Mouse (Mus musculus): Measurements from ENCODE around the gene Gga1. TPM values are rescaled to one million over a fixed set of nuclear protein-coding genes. Genes with fewer than 3 reads are reported as not detected.

The Gga1 gene
- polyA plus RNA-seq (2012; rRNA removed): 62.5 and 105 TPM in 2 replicates

- Histone ChIP-seq H3K4me3 (ENCODE audit: low read depth, low read length) (peak within 1 kb of the TSS; percentile 70), H3K27ac (ENCODE audit: insufficient read depth, low read depth, low read length) (peak within 1 kb of the TSS; percentile 96), H3K4me1 (ENCODE audit: control insufficient read depth, insufficient read depth, insufficient read length, low read length) (peaks cover 17% of the 10 kb centered on the region), H3K36me3 (ENCODE audit: control insufficient read depth, insufficient read depth, low read length) (peaks cover 13% of the 10 kb centered on the region), H3K27me3 (ENCODE audit: control insufficient read depth, insufficient read depth, low read length) (no peaks in the 10 kb centered on the region)
- TF ChIP-seq POLR2A (IDR thresholded peaks at IDR 0.05; ENCODE audit: low read depth, low read length): peak; percentile 74
- peak; percentile 12; the same call in 1 of the 2 replicates for TF ChIP-seq CTCF (IDR thresholded peaks at IDR 0.05; ENCODE audit: extremely low read depth, insufficient read length, insufficient replicate concordance, low read depth, low read length)
- WGBS: under 1% methylated on average over 82 of the region's 95 CpGs
Measured at GRCm38 (mm10) chr15:78876991-78877809, at the start of gene Gga1. Gene Gga1 (plus strand): TSS chr15:78877190.

GRCm38 (mm10) chr15:78828315-78828714, 48.7 kb upstream of the Gga1 start:
- Histone ChIP-seq H3K36me3 (ENCODE audit: control insufficient read depth, insufficient read depth, low read length) (no peaks in the 10 kb centered on the region), H3K27me3 (ENCODE audit: control insufficient read depth, insufficient read depth, low read length) (no peaks in the 10 kb centered on the region), H3K4me3 (ENCODE audit: low read depth, low read length) (no peak overlapping the region), H3K27ac (ENCODE audit: insufficient read depth, low read depth, low read length) (peak overlapping the region; percentile 23; the same call in 1 of the 2 replicates), H3K4me1 (ENCODE audit: control insufficient read depth, insufficient read depth, insufficient read length, low read length) (peaks cover 16% of the 10 kb centered on the region)
- TF ChIP-seq POLR2A (IDR thresholded peaks at IDR 0.05; ENCODE audit: low read depth, low read length): no peak
- TF ChIP-seq CTCF (IDR thresholded peaks at IDR 0.05; ENCODE audit: extremely low read depth, insufficient read length, insufficient replicate concordance, low read depth, low read length): no peak
- WGBS: 14% methylated on average over 5 of the region's 5 CpGs

GRCm38 (mm10) chr15:78829636-78830035, 47.4 kb upstream of the Gga1 start:
- Histone ChIP-seq H3K27ac (ENCODE audit: insufficient read depth, low read depth, low read length) (no peak overlapping the region), H3K36me3 (ENCODE audit: control insufficient read depth, insufficient read depth, low read length) (no peaks in the 10 kb centered on the region), H3K4me1 (ENCODE audit: control insufficient read depth, insufficient read depth, insufficient read length, low read length) (peaks cover 16% of the 10 kb centered on the region), H3K27me3 (ENCODE audit: control insufficient read depth, insufficient read depth, low read length) (no peaks in the 10 kb centered on the region), H3K4me3 (ENCODE audit: low read depth, low read length) (no peak overlapping the region)
- no peak for TF ChIP-seq POLR2A (IDR thresholded peaks at IDR 0.05; ENCODE audit: low read depth, low read length)
- TF ChIP-seq CTCF (IDR thresholded peaks at IDR 0.05; ENCODE audit: extremely low read depth, insufficient read length, insufficient replicate concordance, low read depth, low read length): peak; percentile 9; the same call in 1 of the 2 replicates
- WGBS: 92% methylated on average over 1 of the region's 1 CpGs

GRCm38 (mm10) chr15:78830742-78831719, 46.0 kb upstream of the Gga1 start:
- H3K4me3 ChIP-seq (ENCODE audit: low read depth, low read length): no peak overlapping the region
- TF ChIP-seq CTCF (IDR thresholded peaks at IDR 0.05; ENCODE audit: extremely low read depth, insufficient read length, insufficient replicate concordance, low read depth, low read length) (no peak), POLR2A (IDR thresholded peaks at IDR 0.05; ENCODE audit: low read depth, low read length) (no peak)
- H3K4me1 ChIP-seq (ENCODE audit: control insufficient read depth, insufficient read depth, insufficient read length, low read length): peaks cover 22% of the 10 kb centered on the region
- H3K27ac ChIP-seq (ENCODE audit: insufficient read depth, low read depth, low read length): no peak overlapping the region
- no peaks in the 10 kb centered on the region for H3K27me3 ChIP-seq (ENCODE audit: control insufficient read depth, insufficient read depth, low read length)
- H3K36me3 ChIP-seq (ENCODE audit: control insufficient read depth, insufficient read depth, low read length): no peaks in the 10 kb centered on the region
- 46% methylated on average over 10 of the region's 10 CpGs for WGBS

- Histone ChIP-seq H3K27me3 (ENCODE audit: control insufficient read depth, insufficient read depth, low read length) (no peaks in the 10 kb centered on the region), H3K36me3 (ENCODE audit: control insufficient read depth, insufficient read depth, low read length) (no peaks in the 10 kb centered on the region), H3K4me3 (ENCODE audit: low read depth, low read length) (no peak overlapping the region), H3K4me1 (ENCODE audit: control insufficient read depth, insufficient read depth, insufficient read length, low read length) (peaks cover 24% of the 10 kb centered on the region), H3K27ac (ENCODE audit: insufficient read depth, low read depth, low read length) (peak overlapping the region; percentile 1; the same call in 1 of the 2 replicates)
- 69% methylated on average over 19 of the region's 19 CpGs for WGBS
- TF ChIP-seq CTCF (IDR thresholded peaks at IDR 0.05; ENCODE audit: extremely low read depth, insufficient read length, insufficient replicate concordance, low read depth, low read length) (no peak), POLR2A (IDR thresholded peaks at IDR 0.05; ENCODE audit: low read depth, low read length) (no peak)
Measured at GRCm38 (mm10) chr15:78831720-78832657, 45.0 kb upstream of the Gga1 start.

GRCm38 (mm10) chr15:78832701-78833123, 44.3 kb upstream of the Gga1 start:
- Histone ChIP-seq H3K36me3 (ENCODE audit: control insufficient read depth, insufficient read depth, low read length) (no peaks in the 10 kb centered on the region), H3K27me3 (ENCODE audit: control insufficient read depth, insufficient read depth, low read length) (no peaks in the 10 kb centered on the region), H3K4me3 (ENCODE audit: low read depth, low read length) (no peak overlapping the region), H3K4me1 (ENCODE audit: control insufficient read depth, insufficient read depth, insufficient read length, low read length) (peaks cover 24% of the 10 kb centered on the region), H3K27ac (ENCODE audit: insufficient read depth, low read depth, low read length) (peak overlapping the region; percentile 45)
- no peak for TF ChIP-seq POLR2A (IDR thresholded peaks at IDR 0.05; ENCODE audit: low read depth, low read length)
- no peak for TF ChIP-seq CTCF (IDR thresholded peaks at IDR 0.05; ENCODE audit: extremely low read depth, insufficient read length, insufficient replicate concordance, low read depth, low read length)
- 35% methylated on average over 14 of the region's 14 CpGs for WGBS
